Mouse (Mus musculus): Measurements from ENCODE around the gene H2afb3.
"Not testable (repeated sequence)": the region's sequence is repeated elsewhere in the genome, so short reads cannot be mapped to it uniquely, and the experiment has no call there.

H2afb3 gene

DNA sequence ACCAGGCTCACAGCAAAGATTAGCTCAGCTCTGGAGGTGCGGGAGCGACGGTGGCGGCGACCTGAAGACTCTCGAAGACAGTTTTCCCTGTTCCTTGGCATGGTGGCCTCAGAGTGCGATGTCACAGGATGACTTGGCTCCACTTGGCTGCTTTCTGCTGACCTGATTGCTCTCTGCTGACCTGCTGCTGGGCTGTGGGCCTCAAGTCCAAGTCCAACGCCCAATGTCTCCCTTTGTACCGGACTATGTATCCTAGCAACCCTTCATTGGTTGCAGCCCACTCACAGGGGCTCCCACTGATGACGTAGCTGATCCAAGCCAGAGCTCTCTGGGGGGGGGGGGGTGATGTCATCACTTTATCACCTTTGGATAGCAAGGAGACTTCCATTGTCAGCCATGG, at the start of gene H2afb3:
TSS of gene H2afb3 (minus strand) at position 101 of the 400 bp plus-strand sequence.
- not testable (repeated sequence) for DNase-seq

DNA sequence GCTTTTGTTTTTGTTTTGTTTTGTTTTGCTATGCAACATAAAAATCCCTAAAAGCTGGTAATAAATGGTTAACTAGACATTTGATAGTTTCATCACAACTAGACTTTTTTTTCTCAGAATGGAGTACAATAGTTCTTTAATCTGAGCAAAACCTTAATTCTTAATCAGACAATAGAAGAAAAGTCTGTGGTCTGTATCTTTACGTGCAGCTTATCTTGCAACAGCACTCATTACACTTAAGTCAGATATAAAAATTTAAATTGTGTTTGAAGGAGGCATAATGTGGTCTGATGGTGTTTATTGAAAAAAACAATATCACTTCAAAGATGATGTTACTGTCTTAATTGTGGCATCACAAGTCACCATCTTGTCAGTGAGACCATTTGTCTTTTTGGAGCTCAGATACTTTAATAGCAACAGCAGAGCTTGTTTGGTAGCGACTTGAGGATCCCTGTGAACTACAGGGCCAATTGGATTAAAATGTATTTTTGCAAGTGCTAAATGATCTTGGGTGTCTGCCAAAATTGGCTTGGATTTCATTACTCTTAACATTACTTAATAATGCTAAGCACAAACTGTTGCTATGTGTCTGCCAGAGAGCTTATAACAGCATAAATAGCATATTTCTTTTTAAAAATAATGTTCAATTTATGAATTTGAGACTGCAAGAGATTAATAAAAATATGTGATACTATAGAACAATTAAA, 11.3 kb downstream of the H2afb3 start:
- no peak for DNase-seq

DNA sequence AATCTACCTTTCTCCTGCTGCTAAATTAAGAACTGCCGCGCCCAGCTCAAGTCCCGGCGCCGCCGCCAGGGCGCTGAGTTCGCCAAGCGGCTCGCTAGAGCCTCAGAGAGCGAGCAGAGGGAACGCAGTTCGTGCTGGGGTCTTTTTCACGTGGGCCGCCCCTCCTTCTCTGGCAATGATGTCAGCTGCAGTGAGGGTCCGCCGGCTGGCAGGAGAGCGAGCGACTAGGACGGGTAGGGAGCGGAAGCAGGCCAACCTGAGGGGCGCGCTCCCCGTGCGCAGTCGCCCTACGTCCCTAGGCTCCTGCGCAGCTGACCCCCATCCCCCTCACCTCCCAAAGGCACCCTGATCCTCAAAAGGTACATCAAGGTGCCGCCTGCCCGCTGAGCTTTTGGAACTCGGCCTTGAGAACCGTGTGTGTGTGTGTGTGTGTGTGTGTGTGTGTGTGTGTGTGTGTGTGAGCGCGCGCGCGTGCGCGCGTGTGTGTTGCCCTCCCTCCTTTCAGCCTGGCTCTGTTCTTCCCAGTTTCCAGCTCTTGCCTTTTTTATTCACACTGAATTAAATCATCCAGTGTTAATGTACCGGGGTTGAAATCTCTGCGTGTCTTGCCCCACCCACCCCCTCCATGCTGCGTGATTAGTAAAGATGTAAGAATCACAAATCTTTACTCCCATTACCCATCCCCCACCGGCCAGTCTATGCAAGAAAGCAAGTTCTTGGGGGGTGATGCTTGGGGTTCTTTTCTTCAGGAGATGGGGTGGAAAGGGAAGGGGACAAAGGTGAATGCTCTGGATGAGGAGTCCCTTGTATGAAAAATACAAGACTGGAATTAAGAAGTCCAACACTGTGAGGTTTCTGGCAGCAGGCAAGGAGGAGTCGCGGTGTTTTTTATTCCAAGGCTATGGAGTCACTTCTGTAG, 19.8 kb downstream of the H2afb3 start:
- DNase-seq, result peak; percentile 43

DNA sequence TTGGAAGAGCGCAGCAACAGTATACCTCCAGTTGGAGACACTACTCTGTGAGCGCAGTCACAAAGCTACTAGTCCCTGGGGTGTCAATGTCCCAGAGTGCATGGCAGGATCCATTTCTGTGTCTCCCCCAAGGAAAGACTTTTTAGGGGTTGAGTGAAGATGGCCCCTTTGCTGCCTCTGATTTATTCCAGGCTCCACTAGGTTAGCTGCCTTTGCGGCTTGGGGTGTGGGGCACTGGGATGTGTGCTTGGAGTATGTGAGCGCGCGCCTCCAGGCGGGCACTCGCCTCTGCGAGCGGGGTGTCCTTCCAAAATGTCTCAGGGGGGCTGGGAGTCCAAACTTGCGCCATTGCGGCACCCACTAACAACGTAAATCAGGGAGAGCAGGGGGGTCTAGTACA, 21.2 kb downstream of the H2afb3 start:
- DNase-seq, result peak; percentile 48

DNA sequence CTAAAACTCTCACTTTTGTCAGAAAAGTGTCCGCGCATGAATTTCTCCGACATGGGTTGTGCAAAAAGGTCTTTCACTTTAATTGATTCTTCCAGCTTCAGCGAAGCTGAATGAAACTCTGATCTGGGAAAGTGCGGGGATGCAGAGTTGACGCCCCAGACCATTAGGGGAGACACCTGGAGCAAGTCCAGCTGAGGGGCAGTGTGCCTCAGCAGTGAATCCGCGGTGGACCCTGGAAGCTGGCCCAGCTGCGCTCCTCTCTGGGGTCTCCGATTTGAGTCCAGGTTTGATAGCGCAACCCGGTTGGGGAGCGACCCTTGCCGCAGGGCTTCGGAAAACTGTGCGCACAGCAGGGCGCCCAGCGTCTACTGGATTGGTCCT, 22.0 kb downstream of the H2afb3 start:
- no peak for DNase-seq

DNA sequence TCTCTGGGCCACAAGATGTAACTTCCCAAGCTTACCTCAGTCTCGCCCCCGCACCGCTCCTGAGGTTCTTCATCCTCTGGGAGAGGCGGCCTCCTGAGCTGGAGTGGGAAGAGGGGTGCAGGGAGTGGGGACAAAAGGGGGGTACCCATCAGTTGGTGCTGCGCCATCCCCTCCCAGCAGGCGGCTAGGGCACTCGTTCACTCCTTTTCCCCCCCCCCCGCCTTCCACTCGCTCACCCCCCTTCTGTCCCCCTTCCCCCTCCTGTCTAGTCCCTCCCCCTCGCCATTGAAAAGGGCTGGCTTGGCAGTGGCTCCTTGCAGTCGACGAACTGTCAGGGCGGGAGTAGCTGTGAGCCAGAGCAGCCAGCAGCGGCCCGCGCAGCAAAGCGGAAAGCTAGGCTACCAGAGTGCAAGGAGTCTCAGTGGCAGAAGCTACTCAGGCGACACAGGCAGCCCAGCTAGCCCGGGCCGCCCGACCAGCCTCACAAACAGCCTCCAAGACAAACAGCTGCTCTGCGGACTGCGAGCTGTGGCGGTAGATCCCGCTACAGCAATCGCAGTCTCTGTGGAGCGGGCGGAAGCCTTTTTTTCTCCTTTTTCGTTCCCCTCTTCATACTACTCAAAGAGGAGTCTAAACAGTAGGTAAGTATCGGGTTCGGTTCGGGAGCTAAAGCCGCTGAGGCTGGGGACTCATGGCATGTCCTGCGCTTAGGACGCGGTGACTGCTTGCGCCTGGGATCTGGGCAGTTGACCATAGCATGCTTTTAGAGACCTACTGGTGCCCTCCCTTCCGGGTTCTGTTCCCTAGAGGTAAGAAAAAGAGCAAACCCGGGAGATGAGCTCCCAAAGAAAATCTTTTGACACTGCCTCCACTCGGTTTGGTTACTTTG, 22.6 kb downstream of the H2afb3 start, which contains the start of gene Pcdh11x:
TSS of gene Pcdh11x (plus strand) at position 249 of the 889 bp plus-strand sequence.
- DNase-seq, result peak; percentile 68

DNA sequence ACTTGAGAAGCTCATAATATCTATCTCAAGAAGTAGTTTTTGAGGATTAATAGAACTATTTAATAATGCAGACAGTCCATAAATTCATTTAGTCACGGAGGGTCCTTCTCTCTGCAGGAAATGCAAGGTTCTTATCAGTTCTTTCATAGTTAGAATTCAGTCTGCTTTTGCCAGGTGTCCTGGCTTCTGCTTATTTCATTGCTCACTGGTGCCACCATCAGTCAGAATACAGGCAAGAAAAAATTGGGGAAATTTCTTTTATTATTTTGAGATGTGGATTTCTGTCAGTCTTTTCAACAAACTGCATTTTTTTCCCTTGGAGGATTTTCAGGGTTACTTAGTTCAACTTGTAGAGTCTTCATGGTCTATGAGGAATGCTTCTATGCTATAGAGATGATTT, 25.4 kb downstream of the H2afb3 start:
- DNase-seq, result no peak

DNA sequence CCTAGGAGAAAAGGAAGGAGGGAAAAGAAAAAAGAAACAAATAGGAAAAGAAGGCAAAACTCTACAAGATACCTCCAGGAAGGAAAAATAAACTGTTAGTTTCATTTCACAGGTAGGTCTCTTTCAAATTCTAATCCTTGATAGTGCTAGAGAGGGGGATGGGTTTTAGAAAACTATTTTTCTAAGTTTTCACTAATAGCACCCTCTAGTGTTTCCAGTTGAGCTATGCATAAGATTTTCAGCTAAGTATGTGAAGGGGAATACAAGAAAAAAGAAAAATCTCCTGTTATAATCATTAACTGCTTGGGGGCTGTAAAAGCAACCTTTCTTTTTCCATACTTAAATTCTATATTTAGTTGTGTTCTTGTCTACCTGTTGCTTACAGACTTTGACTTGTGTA, 27.4 kb downstream of the H2afb3 start:
- no peak for DNase-seq

Measured in right cerebral cortex, postnatal 25 days (tissue).